Mouse (Mus musculus) embryonic facial prominence, embryonic 14.5 days (tissue): ENCODE data around the gene Spin1. TPM values are rescaled to one million over a fixed set of nuclear protein-coding genes. Genes with fewer than 3 reads are reported as not detected.
"Not testable (repeated sequence)": the region's sequence is repeated elsewhere in the genome, so short reads cannot be mapped to it uniquely, and the experiment has no call there.

Experiments used
- ATAC-seq: fragments of 200-750 bp; cut with Nextera tagmentation; 2 replicates; pipeline ENCODE4 v1.8.0; 2017; ENCODE audit warnings: low read depth, moderate number of reproducible peaks, moderate TSS enrichment
- DNase-seq: peaks from one replicate; pipeline ENCODE4 v3.0.0-alpha.2; 2015; ENCODE audit warnings: low spot score
- H3K27ac ChIP-seq: fragments of 300-500 bp; sonication (generic); replicated peaks from 2 replicates; pipeline ENCODE4 v1.5.1; 2014; ENCODE audit warnings: low read depth, mild to moderate bottlenecking, low read length, moderate library complexity
- H3K27me3 ChIP-seq: fragments of 300-500 bp; sonication (generic); replicated peaks from 2 replicates; pipeline ENCODE4 v1.6.1; 2014; ENCODE audit warnings: low read length; ENCODE audit not compliant: control insufficient read depth, insufficient read depth
- H3K36me3 ChIP-seq: fragments of 300-500 bp; sonication (generic); 2 replicates; pipeline ENCODE4 v1.6.1; 2014; ENCODE audit warnings: low read length, mixed read lengths; ENCODE audit not compliant: control insufficient read depth, insufficient read depth
- H3K4me1 ChIP-seq: fragments of 300-500 bp; sonication (generic); 2 replicates; pipeline ENCODE4 v1.6.1; 2014; ENCODE audit warnings: antibody characterized with exemption, low read length; ENCODE audit not compliant: control insufficient read depth, insufficient read depth
- H3K4me2 ChIP-seq: fragments of 300-500 bp; sonication (generic); 2 replicates; pipeline ENCODE4 v1.6.1; 2014; ENCODE audit warnings: low read depth, mild to moderate bottlenecking, low read length, moderate library complexity, mixed read lengths
- H3K4me3 ChIP-seq: fragments of 300-500 bp; sonication (generic); 2 replicates; pipeline ENCODE4 v1.5.1; 2014; ENCODE audit warnings: low read depth, mild to moderate bottlenecking, low read length
- H3K9ac ChIP-seq: fragments of 300-500 bp; sonication (generic); 2 replicates; pipeline ENCODE4 v1.6.1; 2014; ENCODE audit warnings: low read depth, mild to moderate bottlenecking, low read length, moderate library complexity, mixed read lengths
- H3K9me3 ChIP-seq: fragments of 300-500 bp; sonication (generic); 2 replicates; pipeline ENCODE4 v1.6.1; 2016; ENCODE audit warnings: low read length; ENCODE audit not compliant: control insufficient read depth
- WGBS: fragments of 180-500 bp; shearing (Covaris S2); extraction: QIAGEN DNeasy Blood & Tissue Kit; methylation state at CpG from one replicate; pipeline ENCODE4 v1.1.7; 2014; 5-methylcytosine and 5-hydroxymethylcytosine counted together
- polyA plus RNA-seq: library from polyadenylated mRNA; unstranded; fragments of >200 nt; fragmentation: Nextera tagmentation; extraction: Ambion mirVana; gene quantifications from 2 replicates; pipeline ENCODE4 v1.2.1, GENCODE M21; 2014

Gene Spin1
- polyA plus RNA-seq, 1 experiment from 2014 or later, result 95.6 TPM

DNA sequence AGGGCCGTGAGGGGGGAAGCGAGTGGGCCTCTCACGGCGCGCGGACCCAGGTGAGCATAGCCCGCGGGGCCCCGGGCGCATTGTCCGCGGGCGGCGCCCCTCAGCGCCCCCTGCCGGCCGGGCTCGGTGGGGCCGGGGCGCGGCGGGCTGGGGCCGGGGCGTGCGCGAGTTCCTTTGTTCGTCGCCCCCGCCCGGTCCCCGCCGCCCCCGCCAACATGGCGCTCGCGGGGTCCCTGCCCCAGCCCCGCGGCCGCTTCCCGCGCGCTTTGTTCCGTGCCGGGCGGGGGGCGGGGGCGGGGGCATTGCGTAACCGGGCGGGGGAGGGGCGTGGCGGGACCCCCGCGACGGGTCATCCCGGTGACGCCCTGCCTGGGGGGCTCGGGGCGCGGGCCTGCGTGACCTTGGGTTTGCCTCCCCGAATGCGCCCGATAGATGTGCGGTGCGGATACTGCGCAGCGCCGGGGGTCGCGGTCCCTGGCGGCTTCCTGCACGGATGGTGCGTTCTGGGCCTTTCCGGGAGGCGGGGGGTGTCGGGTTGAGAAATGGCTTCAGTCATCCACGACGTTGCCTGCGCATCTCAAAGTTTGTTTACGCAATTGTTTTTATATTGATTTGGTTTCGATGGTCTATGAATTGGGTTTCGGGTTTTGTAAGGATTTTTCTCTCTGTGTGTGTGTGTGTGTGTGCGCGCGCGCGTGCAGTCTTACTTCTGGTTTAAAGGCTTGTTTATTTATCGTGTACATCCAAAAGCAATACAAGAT is 516 bp downstream of the Spin1 start:
- Histone ChIP-seq H3K9me3 (peaks cover 12% of the 10 kb centered on the region; the same call in 1 of the 2 replicates), H3K27me3 (no peaks in the 10 kb centered on the region), H3K27ac (peak overlapping the region; percentile 97), H3K4me2 (peak overlapping the region; percentile 96), H3K4me3 (peak overlapping the region; percentile 87), H3K4me1 (peaks cover 14% of the 10 kb centered on the region; the same call in 1 of the 2 replicates), H3K9ac (peak overlapping the region; percentile 99), H3K36me3 (no peaks in the 10 kb centered on the region; the same call in 1 of the 2 replicates)
- peak; percentile 69 for DNase-seq
- under 1% methylated on average over 25 of the region's 89 CpGs for WGBS
- peak; percentile 48 for ATAC-seq

DNA sequence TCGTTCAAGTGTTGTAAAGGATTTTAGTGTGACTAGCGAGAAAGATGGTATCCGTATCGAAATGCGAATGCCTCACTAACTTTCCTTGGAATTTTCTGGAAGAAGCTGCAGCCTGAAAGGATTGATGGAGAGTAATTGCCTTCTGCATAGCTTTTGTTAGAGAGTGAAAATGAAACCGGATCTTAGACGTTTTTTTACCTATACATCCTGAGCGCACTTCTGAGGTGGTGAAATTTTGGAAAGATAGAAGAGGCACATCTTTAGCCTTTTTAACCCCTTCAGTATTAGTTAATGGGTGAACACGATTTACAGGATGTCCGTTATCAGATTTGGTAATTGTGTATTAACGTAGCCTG is 1.1 kb downstream of the Spin1 start:
- Histone ChIP-seq H3K4me1 (peaks cover 14% of the 10 kb centered on the region; the same call in 1 of the 2 replicates), H3K4me3 (peak overlapping the region; percentile 87), H3K4me2 (peak overlapping the region; percentile 96), H3K36me3 (no peaks in the 10 kb centered on the region; the same call in 1 of the 2 replicates), H3K27ac (peak overlapping the region; percentile 97), H3K9me3 (peaks cover 12% of the 10 kb centered on the region; the same call in 1 of the 2 replicates), H3K9ac (peak overlapping the region; percentile 99), H3K27me3 (no peaks in the 10 kb centered on the region)
- ATAC-seq (no peak), DNase-seq (peak; percentile 40)
- 25% methylated on average over 11 of the region's 11 CpGs for WGBS

DNA sequence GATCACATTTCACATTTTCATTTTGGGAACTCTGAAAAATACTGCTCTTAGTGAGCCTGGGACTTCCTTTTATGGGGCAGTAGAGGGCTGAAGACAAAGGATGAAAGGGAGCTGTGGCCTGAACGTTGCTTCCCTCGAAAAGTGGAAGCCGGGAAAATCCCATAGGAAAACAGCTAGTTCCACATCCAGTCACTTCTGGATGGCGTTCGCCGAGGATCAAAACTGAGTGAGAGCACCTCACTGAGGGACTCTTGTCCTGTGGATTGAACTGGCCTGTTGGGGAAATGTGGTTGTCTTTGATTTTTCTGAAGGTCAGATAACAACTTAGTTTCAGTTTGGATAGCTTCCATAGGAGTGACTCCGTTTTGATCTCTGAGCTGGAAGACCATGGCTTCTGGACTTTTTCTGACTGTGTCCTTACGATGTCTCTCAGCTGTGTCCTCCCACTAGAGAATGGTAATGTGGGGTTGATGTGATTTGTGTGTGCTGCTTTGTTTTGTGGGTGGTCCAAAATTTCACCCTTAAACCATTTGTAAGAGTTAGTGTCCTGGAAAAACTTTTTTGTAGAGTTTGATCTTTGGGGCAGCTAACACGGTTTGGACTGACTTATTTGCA is 2.5 kb downstream of the Spin1 start:
- no peaks in the 10 kb centered on the region; the same call in 1 of the 2 replicates for H3K36me3 ChIP-seq
- peaks cover 14% of the 10 kb centered on the region; the same call in 1 of the 2 replicates for H3K4me1 ChIP-seq
- no peaks in the 10 kb centered on the region for H3K27me3 ChIP-seq
- DNase-seq (no peak), ATAC-seq (no peak)
- peaks cover 8% of the 10 kb centered on the region; the same call in 1 of the 2 replicates for H3K9me3 ChIP-seq
- H3K27ac ChIP-seq, result no peak overlapping the region
- H3K4me3 ChIP-seq, result peak overlapping the region; percentile 87; the same call in 1 of the 2 replicates
- WGBS, result 82% methylated on average over 9 of the region's 9 CpGs
- H3K4me2 ChIP-seq, result peak overlapping the region; percentile 96; the same call in 1 of the 2 replicates
- no peak overlapping the region for H3K9ac ChIP-seq

DNA sequence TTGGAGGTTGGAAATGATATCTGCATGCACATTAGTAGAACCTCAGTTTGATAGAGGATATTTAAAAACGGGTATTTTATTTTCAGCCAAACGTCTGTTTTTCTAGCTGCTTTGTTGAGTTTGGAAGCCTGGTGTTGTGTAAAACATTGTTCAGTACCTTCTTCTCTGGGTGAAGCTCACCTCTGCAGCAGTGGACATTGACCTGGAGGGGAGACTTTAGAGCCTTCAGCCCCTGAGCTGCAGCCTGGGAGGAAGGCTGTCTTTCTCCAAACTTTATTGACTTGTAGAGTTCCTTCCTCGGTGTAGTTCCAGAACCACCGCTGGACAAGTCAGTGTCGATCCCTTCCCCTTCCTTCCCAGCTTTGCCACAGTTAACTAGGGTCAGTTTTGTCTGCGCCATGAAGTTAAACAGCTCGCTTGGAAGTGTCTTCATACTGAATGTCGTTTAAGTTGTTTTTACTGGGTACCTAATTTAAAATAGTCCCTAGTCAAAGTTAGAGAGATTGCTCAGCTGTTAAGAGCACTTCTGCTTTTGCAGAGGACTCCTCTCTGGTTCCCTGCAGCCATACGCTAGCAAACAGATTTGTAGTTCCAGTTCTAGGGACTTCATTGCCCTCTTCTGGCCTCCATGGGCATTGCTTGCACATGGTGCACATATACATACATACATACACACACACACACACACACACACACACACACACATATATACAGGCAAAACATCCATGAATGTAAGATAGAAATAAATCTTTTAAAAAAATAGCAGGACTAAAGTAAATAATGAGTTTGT is 3.4 kb downstream of the Spin1 start:
- H3K4me1 ChIP-seq, result peaks cover 9% of the 10 kb centered on the region; the same call in 1 of the 2 replicates
- no peak for ATAC-seq
- H3K4me2 ChIP-seq, result no peak overlapping the region
- no peaks in the 10 kb centered on the region for H3K27me3 ChIP-seq
- no peak overlapping the region for H3K4me3 ChIP-seq
- no peak overlapping the region for H3K9ac ChIP-seq
- H3K36me3 ChIP-seq, result no peaks in the 10 kb centered on the region; the same call in 1 of the 2 replicates
- WGBS, result 97% methylated on average over 9 of the region's 9 CpGs
- DNase-seq, result no peak
- no peak overlapping the region for H3K27ac ChIP-seq
- peaks cover 14% of the 10 kb centered on the region for H3K9me3 ChIP-seq

- DNase-seq (no peak), ATAC-seq (no peak)
- 95% methylated on average over 3 of the region's 3 CpGs for WGBS
- peaks cover 9% of the 10 kb centered on the region; the same call in 1 of the 2 replicates for H3K4me1 ChIP-seq
- H3K36me3 ChIP-seq, result peaks cover 15% of the 10 kb centered on the region
- no peak overlapping the region for H3K9ac ChIP-seq
- no peak overlapping the region for H3K4me3 ChIP-seq
- no peak overlapping the region for H3K27ac ChIP-seq
- no peak overlapping the region for H3K4me2 ChIP-seq
- no peaks in the 10 kb centered on the region for H3K27me3 ChIP-seq
- H3K9me3 ChIP-seq, result peaks cover 20% of the 10 kb centered on the region
Observed at GRCm38 (mm10) chr13:51105861-51106655, 5.4 kb downstream of the Spin1 start.

DNA sequence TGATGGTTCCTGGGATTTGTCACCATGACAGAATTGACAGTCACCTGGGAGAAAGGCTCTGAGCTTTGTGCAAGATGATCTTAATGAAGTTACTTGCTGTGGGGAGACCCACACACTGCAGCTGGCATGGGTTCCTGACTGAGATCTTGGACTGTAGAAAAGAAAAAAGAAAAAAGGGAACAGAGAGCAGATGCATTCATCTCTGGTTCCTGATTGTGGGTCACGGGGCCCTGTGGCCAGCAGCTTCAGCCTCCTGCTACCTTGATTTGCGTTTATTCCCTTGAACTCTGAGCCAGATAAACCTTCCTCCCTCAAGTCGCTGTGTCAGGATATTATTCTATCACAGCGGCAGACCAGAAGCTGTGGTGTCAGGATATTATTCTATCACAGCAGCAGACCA is 6.1 kb downstream of the Spin1 start:
- Histone ChIP-seq H3K9me3 (peaks cover 25% of the 10 kb centered on the region), H3K4me3 (no peak overlapping the region), H3K4me2 (no peak overlapping the region), H3K36me3 (peaks cover 20% of the 10 kb centered on the region), H3K4me1 (peaks cover 9% of the 10 kb centered on the region; the same call in 1 of the 2 replicates), H3K27ac (no peak overlapping the region), H3K9ac (no peak overlapping the region), H3K27me3 (no peaks in the 10 kb centered on the region)
- DNase-seq (no peak), ATAC-seq (no peak)
- 84% methylated on average over 4 of the region's 4 CpGs for WGBS

DNA sequence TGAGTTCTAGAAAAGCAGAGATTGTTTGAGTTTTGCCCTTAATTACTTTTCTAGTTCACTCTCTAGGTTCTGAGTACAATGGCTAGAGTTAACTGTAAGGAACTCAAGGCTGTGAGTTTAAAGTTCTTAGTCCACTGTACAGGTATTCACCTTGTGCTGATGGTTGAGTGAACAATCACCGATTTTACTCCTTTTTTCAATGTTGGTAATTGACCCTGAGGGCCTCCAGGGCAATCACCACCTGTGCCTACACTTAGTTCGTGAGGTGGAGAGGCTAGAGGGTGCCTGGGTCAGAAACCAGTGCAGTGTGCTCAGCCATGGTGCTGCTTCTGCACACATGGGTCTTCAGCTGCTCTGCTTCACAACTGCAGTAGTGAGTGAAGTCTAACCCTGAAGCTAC is 8.8 kb downstream of the Spin1 start:
- Histone ChIP-seq H3K4me3 (no peak overlapping the region), H3K27ac (no peak overlapping the region), H3K36me3 (peaks cover 27% of the 10 kb centered on the region), H3K9me3 (peaks cover 20% of the 10 kb centered on the region), H3K4me1 (no peaks in the 10 kb centered on the region), H3K27me3 (no peaks in the 10 kb centered on the region), H3K9ac (no peak overlapping the region), H3K4me2 (no peak overlapping the region)
- ATAC-seq, result no peak
- DNase-seq, result no peak
- WGBS, result 94% methylated on average over 2 of the region's 2 CpGs

GRCm38 (mm10) chr13:51114398-51114797 is 13.7 kb downstream of the Spin1 start:
- H3K9ac ChIP-seq, H3K4me1 ChIP-seq, H3K4me2 ChIP-seq, DNase-seq, H3K27ac ChIP-seq, ATAC-seq, H3K4me3 ChIP-seq, H3K27me3 ChIP-seq: not testable (repeated sequence)
- peaks cover 13% of the 10 kb centered on the region for H3K9me3 ChIP-seq
- 73% methylated on average over 4 of the region's 4 CpGs for WGBS
- H3K36me3 ChIP-seq, result peaks cover 27% of the 10 kb centered on the region
